Mouse (Mus musculus): ENCODE results near the gene Prune1. TPM values are rescaled to one million over a fixed set of nuclear protein-coding genes. Genes with fewer than 3 reads are reported as not detected.

Gene Prune1
- 28.2 and 28.6 TPM in 2 replicates for polyA plus RNA-seq (2016; fragmentation: Nextera tagmentation; extraction: Ambion mirVana)

DNA sequence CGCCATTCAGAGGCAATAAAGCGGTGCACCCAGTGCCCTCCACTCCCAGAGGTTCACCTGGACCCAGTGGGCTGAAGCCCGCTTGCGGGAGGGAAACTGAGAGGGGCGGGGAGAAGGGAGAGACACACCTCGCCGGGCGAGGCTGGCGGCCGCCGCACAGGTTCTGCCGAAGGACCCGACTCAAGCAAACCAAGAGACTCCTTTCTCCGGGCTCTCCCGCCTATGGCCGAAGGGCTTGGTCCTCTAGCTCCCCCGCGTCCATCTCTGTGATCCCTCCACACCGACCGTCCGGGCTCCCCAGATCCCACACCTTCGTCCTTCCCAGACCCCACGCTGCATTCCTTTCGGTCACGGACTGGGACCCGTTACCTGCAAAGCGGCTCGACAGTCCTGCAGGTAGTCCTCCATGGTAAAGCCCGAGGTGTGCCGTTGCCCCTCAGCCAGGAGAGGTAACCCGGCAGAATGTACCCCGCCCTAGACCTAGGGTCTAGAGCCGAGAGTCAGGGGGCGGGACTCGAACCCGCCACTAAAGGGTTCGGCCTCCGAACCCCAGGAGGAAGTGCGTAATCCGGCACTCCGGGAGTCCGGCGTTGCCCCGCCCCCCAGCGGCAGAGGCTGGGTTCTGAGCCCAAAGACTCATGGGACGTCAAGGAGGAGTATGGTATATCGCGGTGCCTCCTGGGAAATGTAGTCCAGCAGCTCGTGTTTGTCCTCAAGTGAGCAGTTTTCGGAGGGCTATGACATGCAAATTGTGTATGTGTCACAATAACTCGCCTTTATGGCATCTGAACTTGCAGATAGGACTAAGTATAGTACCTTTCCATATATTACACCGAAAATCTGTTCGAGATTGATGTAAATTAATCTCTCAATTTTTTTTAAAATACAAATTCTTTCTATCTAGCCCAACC lies at the start of gene Prune1, which contains the start of gene Mindy1:
Gene Prune1 (minus strand): TSS at position 861 of the 911 bp plus-strand sequence.
Gene Mindy1 (plus strand): TSS at position 130 of the 911 bp plus-strand sequence.
- under 1% methylated on average over 53 of the region's 53 CpGs for WGBS
- peaks cover 34% of the 10 kb centered on the region for H3K4me1 ChIP-seq (replicated peaks)
- H3K4me3 ChIP-seq, result peak within 1 kb of the TSS; percentile 78
- H3K9me3 ChIP-seq, result no peaks in the 10 kb centered on the region
- H3K27ac ChIP-seq, result peak within 1 kb of the TSS; percentile 96
- peak; percentile 97 for DNase-seq (ENCODE audit: low spot score)
- H3K36me3 ChIP-seq, result peaks cover 2% of the 10 kb centered on the region; the same call in 1 of the 2 replicates
- H3K27me3 ChIP-seq (ENCODE audit: insufficient read depth, poor library complexity, severe bottlenecking), result no peaks in the 10 kb centered on the region

DNA sequence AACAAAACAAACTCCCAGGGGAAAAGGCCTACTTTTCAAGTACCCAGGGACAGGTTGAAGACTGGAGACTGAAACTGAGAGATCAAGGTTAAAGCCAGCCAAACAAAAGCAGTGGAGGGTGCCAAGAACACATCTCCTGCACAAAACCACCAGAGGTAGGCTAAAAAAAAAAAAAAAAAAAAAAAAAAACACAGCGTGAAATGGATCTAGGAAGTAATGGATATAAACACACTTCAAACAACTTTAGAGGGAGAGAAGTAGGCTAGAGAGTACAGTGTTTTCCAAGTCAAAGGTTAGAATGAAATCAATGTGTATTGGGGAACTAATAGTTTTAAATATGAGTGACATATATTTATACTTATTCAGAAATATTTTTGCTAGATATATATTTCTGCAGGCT lies 49.7 kb upstream of the Prune1 start:
- H3K36me3 ChIP-seq, result peaks cover 99% of the 10 kb centered on the region
- DNase-seq (ENCODE audit: low spot score), result no peak
- no peaks in the 10 kb centered on the region for H3K27me3 ChIP-seq (ENCODE audit: insufficient read depth, poor library complexity, severe bottlenecking)
- WGBS, result 85% methylated on average over 1 of the region's 1 CpGs
- H3K4me3 ChIP-seq, result no peak overlapping the region
- H3K4me1 ChIP-seq (replicated peaks), result no peaks in the 10 kb centered on the region
- no peak overlapping the region for H3K27ac ChIP-seq
- H3K9me3 ChIP-seq, result no peaks in the 10 kb centered on the region

DNA sequence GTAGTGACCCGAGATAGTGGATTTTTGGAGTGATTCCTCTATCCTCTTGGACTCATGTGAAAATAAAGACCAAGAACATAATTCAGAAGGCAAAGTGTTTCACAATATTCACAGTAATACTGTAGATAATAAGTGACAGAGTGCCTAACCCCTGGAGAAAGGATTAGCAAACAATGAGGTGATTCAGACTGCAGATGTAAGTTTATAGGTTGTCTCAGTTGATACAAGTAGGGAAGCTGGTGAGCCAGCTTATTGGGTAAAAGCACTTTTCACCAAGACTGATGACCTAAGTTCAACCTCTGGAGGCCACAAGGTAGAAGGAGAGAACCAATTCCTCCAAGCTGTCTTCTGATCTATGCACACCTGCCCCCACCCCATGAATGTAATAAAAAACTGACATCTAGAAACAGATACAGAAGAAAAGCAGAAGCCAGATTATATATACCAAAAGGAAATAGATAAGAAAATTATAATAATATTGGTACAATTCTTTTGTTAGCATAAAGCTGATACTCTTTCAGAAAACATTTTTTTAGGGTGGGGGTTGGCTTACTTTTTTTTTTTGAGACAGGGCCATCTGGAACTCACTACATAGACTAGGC lies 47.0 kb upstream of the Prune1 start:
- peaks cover 99% of the 10 kb centered on the region for H3K36me3 ChIP-seq
- no peaks in the 10 kb centered on the region for H3K27me3 ChIP-seq (ENCODE audit: insufficient read depth, poor library complexity, severe bottlenecking)
- H3K27ac ChIP-seq, result no peak overlapping the region
- 92% methylated on average over 1 of the region's 1 CpGs for WGBS
- no peak overlapping the region for H3K4me3 ChIP-seq
- no peak for DNase-seq (ENCODE audit: low spot score)
- no peaks in the 10 kb centered on the region for H3K4me1 ChIP-seq (replicated peaks)
- no peaks in the 10 kb centered on the region for H3K9me3 ChIP-seq

DNA sequence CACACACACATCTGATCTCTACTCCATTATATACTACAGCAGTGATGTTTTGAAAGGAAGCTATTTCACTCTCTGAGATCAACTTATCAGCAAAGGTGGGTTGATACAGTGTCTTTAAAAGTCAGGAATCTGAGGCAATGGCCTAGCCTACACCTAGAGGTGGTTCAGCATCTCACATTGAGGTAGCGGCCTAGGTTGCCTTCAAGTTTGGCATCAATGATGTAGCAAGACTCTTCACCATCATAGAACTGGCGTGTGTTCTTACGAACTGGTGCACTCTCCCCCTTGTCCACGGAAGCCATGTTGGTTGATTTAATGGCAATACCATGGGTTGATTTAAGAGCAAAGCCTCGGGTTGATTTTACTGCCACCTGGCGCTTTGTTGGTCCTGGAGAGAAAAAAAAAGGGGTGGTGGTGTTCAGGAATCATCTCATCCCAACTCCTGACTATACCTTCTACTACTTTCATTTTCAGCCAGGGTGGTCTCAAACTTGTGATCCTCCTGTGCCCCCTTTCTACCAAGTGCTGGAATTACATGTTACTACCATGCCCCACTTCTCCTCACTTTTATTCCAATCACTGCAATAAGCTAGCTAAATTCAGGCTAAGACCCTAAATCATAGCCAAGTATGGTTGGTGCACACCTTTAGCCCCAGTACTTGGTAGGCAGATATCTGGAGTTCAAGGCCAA lies 42.7 kb upstream of the Prune1 start:
- H3K36me3 ChIP-seq, result peaks cover 100% of the 10 kb centered on the region
- WGBS, result 92% methylated on average over 6 of the region's 6 CpGs
- H3K27ac ChIP-seq, result no peak overlapping the region
- H3K4me1 ChIP-seq (replicated peaks), result peaks cover 12% of the 10 kb centered on the region
- H3K4me3 ChIP-seq, result no peak overlapping the region
- no peaks in the 10 kb centered on the region for H3K27me3 ChIP-seq (ENCODE audit: insufficient read depth, poor library complexity, severe bottlenecking)
- no peaks in the 10 kb centered on the region for H3K9me3 ChIP-seq
- DNase-seq (ENCODE audit: low spot score), result no peak

DNA sequence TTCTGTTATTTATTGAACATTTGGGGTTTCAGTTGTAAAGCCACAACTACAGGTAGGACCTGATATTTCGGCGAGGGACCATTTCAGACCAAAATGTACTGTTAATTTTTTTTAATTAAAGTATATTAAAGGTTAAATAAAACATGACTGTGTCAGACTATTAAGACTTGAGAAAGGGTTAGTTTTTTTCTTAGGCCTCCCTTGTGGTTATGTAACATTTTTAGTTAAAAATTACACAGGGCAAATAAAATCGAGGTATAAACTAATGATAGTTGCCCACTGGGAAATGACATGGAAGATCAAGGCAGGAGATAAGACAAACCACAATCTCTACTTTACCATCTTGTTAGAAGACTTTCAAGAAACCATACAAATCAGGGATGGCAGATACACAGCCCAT lies 41.6 kb upstream of the Prune1 start:
- WGBS, result 95% methylated on average over 3 of the region's 3 CpGs
- peaks cover 89% of the 10 kb centered on the region for H3K36me3 ChIP-seq
- H3K27ac ChIP-seq, result no peak overlapping the region
- H3K4me3 ChIP-seq, result no peak overlapping the region
- H3K4me1 ChIP-seq (replicated peaks), result peaks cover 20% of the 10 kb centered on the region
- no peaks in the 10 kb centered on the region for H3K9me3 ChIP-seq
- H3K27me3 ChIP-seq (ENCODE audit: insufficient read depth, poor library complexity, severe bottlenecking), result no peaks in the 10 kb centered on the region
- DNase-seq (ENCODE audit: low spot score), result no peak

DNA sequence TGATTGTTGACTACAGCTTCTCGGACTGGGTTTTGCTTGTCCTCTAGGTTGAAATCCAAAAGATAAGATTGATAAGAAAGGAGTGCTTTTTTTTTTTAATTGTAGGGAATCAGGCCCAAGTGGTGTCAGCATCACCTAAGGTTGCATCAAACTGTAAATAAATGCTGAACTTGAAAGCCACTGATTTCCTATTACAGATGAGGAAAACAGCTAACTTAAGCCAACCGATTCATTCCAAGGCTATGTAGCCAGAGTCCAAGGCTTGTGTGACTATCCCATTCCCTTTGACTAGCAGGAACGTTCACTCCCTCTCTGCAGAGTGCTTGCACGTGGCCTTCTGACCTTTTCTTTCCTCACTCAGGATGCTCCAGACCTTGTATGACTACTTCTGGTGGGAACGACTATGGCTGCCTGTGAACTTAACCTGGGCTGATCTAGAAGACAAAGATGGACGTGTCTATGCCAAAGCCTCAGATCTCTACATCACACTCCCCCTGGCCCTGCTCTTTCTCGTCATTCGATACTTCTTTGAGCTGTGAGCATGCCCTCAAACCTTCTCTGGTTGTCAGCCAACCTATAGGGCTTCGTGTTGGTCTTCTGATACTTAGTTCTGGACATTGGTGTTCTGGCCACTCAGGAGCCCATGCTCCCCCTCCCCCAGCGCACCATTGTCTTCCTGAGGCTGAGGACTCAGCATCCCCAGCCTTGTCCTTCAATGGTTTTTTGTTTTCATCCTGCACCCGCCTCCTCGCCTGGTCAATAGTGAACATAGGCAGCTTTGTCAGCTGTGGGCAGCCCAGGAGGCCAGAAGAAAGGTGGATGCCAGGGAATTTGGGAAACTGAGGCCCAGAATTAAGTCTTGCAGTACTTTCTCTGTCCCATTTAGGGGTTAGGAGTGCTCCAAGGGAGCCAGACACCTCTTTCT lies 38.1 kb upstream of the Prune1 start:
- WGBS, result 67% methylated on average over 12 of the region's 12 CpGs
- Histone ChIP-seq H3K4me1 (replicated peaks) (peaks cover 48% of the 10 kb centered on the region), H3K27me3 (ENCODE audit: insufficient read depth, poor library complexity, severe bottlenecking) (no peaks in the 10 kb centered on the region), H3K27ac (peak overlapping the region; percentile 51), H3K36me3 (peaks cover 59% of the 10 kb centered on the region), H3K9me3 (no peaks in the 10 kb centered on the region), H3K4me3 (no peak overlapping the region)
- DNase-seq (ENCODE audit: low spot score), result no peak

DNA sequence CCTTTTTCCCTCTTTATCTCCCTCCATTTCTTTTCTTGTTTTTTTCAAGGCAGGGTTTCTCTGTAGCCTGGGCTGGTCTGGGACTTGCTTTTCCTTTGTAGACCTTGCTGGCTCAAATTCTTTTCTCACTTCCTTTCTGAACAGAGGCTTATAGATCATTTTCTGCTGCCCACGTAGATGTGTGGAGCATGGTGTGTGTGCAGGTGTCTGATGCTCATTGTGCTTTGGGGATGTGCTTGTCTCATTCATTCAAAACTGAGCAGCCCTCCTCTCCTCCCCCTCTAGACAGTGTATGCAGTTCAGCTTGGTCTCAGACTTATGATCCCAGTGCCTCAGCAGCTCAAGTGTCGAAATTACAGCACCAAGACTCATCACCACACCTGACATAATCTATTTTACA lies 37.2 kb upstream of the Prune1 start:
- Histone ChIP-seq H3K36me3 (peaks cover 51% of the 10 kb centered on the region), H3K4me1 (replicated peaks) (peaks cover 56% of the 10 kb centered on the region), H3K27me3 (ENCODE audit: insufficient read depth, poor library complexity, severe bottlenecking) (no peaks in the 10 kb centered on the region), H3K9me3 (no peaks in the 10 kb centered on the region), H3K27ac (0 out of 2 replicates have a peak overlapping the region, but pooled peaks have one; percentile 45), H3K4me3 (no peak overlapping the region)
- DNase-seq (ENCODE audit: low spot score), result no peak
- 77% methylated on average over 2 of the region's 2 CpGs for WGBS

DNA sequence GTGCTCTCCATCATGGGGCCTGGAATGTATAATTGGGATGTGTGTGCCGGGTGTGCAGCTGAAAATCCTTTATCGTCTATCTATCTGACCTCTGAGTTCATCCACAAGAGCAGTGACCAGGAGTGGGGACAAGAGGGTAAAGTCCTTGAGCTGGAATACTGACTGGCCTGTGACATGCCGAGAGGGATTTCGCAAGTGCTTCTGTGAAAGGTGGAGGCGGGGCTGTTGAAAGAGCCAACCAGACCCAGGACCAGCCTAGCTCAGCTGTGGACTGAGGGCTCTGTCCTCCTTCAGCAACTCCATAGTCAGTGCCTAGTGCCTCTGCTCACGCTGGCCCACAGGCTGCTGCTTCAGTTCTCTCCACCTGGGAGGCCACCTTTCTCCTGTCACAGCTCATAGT lies 36.7 kb upstream of the Prune1 start:
- Histone ChIP-seq H3K27ac (0 out of 2 replicates have a peak overlapping the region, but pooled peaks have one; percentile 45), H3K36me3 (peaks cover 45% of the 10 kb centered on the region), H3K4me3 (no peak overlapping the region), H3K9me3 (no peaks in the 10 kb centered on the region), H3K27me3 (ENCODE audit: insufficient read depth, poor library complexity, severe bottlenecking) (no peaks in the 10 kb centered on the region), H3K4me1 (replicated peaks) (peaks cover 58% of the 10 kb centered on the region)
- DNase-seq (ENCODE audit: low spot score), result no peak
- WGBS, result 34% methylated on average over 6 of the region's 6 CpGs

DNA sequence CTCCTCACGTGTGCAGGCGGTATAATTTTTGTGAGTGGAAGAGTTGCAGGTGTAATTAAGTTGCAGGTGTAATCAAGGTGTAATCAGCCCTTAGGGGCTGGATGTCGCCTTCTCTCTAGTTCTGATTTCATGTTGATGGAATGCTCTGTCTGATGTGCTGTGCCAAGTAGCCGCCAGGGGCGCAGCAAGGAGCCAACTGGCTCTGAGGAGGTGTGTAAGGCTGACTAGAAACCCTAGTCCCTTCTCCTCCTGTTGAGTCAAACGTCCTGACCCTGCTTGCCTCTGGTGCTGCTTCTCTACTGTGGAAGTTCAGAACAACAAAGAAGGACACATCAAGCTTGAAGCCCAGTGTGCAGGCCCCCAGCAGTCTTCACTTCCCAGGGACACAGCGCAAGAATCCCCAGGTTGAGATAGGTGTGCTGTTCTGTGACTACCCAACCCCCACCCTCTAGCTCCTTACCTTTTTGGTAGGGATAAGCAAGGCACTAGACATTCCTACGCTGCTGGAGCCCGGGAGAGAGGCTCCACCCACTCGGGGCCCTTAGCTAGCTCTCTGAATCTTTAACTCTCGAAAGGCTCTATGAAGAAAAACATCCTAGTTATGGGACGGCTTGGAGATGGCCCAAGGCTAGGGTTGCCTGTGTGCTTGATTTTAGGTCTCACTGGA lies 35.7 kb upstream of the Prune1 start:
- H3K27me3 ChIP-seq (ENCODE audit: insufficient read depth, poor library complexity, severe bottlenecking), result no peaks in the 10 kb centered on the region
- H3K27ac ChIP-seq, result peak overlapping the region; percentile 4; the same call in 1 of the 2 replicates
- peaks cover 62% of the 10 kb centered on the region for H3K4me1 ChIP-seq (replicated peaks)
- no peaks in the 10 kb centered on the region for H3K9me3 ChIP-seq
- peak overlapping the region; percentile 28; the same call in 1 of the 2 replicates for H3K4me3 ChIP-seq
- 23% methylated on average over 12 of the region's 12 CpGs for WGBS
- DNase-seq (ENCODE audit: low spot score), result peak; percentile 67
- peaks cover 35% of the 10 kb centered on the region for H3K36me3 ChIP-seq

DNA sequence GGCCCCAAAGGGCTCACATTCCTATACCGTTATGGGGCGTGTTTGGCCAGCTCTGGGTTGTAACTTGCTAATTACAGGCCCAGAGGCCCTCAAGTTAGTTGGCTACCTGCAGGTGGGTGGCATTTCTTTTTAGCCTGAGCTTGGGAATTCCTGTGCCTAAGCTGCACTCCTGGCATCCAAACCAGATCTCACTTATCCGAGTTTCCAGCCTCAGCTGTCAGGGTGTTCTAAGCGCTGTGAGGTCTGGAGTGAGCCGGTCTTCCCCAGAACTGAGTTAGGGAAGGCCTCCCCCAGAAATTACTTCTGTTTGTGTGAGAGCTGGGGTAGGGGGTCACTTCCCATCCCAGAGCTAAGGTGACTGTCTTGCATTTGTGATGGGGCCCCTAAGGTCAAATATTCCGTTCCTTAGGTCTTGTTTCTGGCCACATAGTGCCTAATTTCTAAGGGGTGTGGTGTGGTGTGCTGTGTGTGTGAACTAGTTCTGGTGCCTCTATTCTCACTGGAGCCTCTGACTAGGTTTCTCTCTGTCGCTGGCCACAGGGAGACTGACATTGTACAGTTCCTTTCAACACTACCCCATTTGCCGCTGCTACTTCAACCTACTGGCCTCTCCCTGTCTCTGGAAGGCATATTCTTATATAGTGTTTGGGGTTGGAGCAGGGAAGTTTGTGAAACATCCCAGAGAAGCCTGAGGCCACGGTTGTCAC lies 34.1 kb upstream of the Prune1 start:
- peaks cover 62% of the 10 kb centered on the region for H3K4me1 ChIP-seq (replicated peaks)
- H3K4me3 ChIP-seq, result peak overlapping the region; percentile 94
- 19% methylated on average over 9 of the region's 9 CpGs for WGBS
- no peak for DNase-seq (ENCODE audit: low spot score)
- H3K36me3 ChIP-seq, result peaks cover 20% of the 10 kb centered on the region
- no peaks in the 10 kb centered on the region for H3K9me3 ChIP-seq
- H3K27me3 ChIP-seq (ENCODE audit: insufficient read depth, poor library complexity, severe bottlenecking), result no peaks in the 10 kb centered on the region
- H3K27ac ChIP-seq, result peak overlapping the region; percentile 100
